Mouse (Mus musculus) liver, embryonic 11.5 days (tissue): ENCODE measurements at regions not wholly inside any gene's neighbourhood (a gene's known extent, or its start where the extent isn't known, plus 50 kb on each side); places are given as distances from the start of the nearest gene placed in this dataset.

Source experiments
- ATAC-seq: fragments of 200-750 bp; cut with Nextera tagmentation; replicated peaks from 2 replicates; pipeline ENCODE4 v1.8.0; 2017; ENCODE audit warnings: moderate number of reproducible peaks, mild to moderate bottlenecking, moderate TSS enrichment, moderate library complexity; ENCODE audit not compliant: low FRiP score
- DNase-seq: peaks from one replicate; pipeline ENCODE4 v3.0.0-alpha.2; 2017; ENCODE audit warnings: low spot score
- H3K27ac ChIP-seq: fragments of 300-500 bp; sonication (generic); 2 replicates; pipeline ENCODE4 v1.5.1; 2014; ENCODE audit warnings: mild to moderate bottlenecking, low read depth, low read length, control low read depth
- H3K27me3 ChIP-seq: fragments of 300-500 bp; sonication (generic); replicated peaks from 2 replicates; pipeline ENCODE4 v1.6.1; 2014; ENCODE audit warnings: low read length, mixed read lengths; ENCODE audit not compliant: control insufficient read depth, insufficient read depth
- H3K36me3 ChIP-seq: fragments of 300-500 bp; sonication (generic); 2 replicates; pipeline ENCODE4 v1.6.1; 2014; ENCODE audit warnings: mild to moderate bottlenecking, low read length, moderate library complexity, mixed read lengths; ENCODE audit not compliant: control insufficient read depth, insufficient read depth
- H3K4me1 ChIP-seq: fragments of 300-500 bp; sonication (generic); replicated peaks from 2 replicates; pipeline ENCODE4 v1.6.1; 2014; ENCODE audit warnings: low read length, mixed read lengths; ENCODE audit not compliant: control insufficient read depth, insufficient read depth
- H3K4me2 ChIP-seq: fragments of 300-500 bp; sonication (generic); 2 replicates; pipeline ENCODE4 v1.6.1; 2014; ENCODE audit warnings: mild to moderate bottlenecking, control low read depth, moderate library complexity
- H3K4me3 ChIP-seq: fragments of 300-500 bp; sonication (generic); 2 replicates; pipeline ENCODE4 v1.5.1; 2014; ENCODE audit warnings: low read depth, low read length, control low read depth
- H3K9ac ChIP-seq: fragments of 300-500 bp; sonication (generic); 2 replicates; pipeline ENCODE4 v1.6.1; 2014; ENCODE audit warnings: low read depth, low read length, control low read depth
- H3K9me3 ChIP-seq: fragments of 300-500 bp; sonication (generic); 2 replicates; pipeline ENCODE4 v1.6.1; 2016; ENCODE audit warnings: low read length, inconsistent platforms, mixed read lengths; ENCODE audit not compliant: control insufficient read depth
- WGBS: fragments of 180-500 bp; shearing (Covaris S2); extraction: QIAGEN DNeasy Blood & Tissue Kit; methylation state at CpG from one replicate; pipeline ENCODE4 v1.1.7; 2014; 5-methylcytosine and 5-hydroxymethylcytosine counted together

DNA sequence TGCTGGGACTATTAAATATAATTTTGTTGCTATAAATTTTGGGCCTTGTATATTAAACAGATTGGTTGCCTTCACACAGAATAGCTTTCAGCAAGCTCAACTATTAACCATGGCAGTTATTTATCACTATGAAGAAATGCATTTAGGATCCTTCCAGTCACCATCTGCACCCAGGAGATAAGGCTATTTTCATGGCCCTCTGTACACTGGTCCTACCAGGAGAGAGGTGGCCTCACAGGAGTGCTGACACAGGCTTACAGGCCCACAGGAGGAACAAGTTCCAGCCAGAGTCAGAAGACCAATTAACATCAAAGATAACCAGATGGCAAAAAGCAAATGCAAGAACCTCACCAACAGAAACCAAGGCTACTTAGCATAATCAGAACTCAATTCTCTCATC is 731.3 kb downstream of the Ryr2 start:
- H3K9me3 ChIP-seq = no peaks in the 10 kb centered on the region
- ATAC-seq = peak; percentile 97
- H3K4me2 ChIP-seq = no peak overlapping the region
- no peaks in the 10 kb centered on the region for H3K4me1 ChIP-seq
- no peak overlapping the region for H3K27ac ChIP-seq
- no peak for DNase-seq
- no peak overlapping the region for H3K9ac ChIP-seq
- H3K27me3 ChIP-seq = no peaks in the 10 kb centered on the region
- no peaks in the 10 kb centered on the region for H3K36me3 ChIP-seq
- H3K4me3 ChIP-seq = no peak overlapping the region

DNA sequence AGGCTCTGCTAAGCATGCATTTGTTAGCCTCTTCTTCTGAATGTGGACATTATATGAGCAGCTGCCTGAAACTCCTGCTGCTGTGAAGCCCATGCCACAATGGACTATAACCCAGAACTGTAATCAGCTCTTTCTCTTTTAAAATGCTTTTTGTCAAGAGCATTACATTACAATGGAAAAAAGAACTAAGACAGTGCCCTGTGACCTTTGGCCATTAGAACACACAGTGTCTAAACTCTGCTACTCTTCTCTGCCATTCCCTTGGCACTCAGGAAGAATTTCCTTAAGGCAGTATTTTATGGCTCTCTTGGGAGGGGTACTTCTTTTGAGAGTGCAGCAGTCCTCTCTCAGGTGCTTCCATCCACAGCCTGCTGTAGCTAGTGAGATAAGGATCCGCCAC is 737.3 kb downstream of the Ryr2 start:
- Histone ChIP-seq H3K27ac (no peak overlapping the region), H3K9ac (no peak overlapping the region), H3K4me1 (no peaks in the 10 kb centered on the region), H3K27me3 (no peaks in the 10 kb centered on the region), H3K9me3 (no peaks in the 10 kb centered on the region), H3K36me3 (no peaks in the 10 kb centered on the region), H3K4me2 (no peak overlapping the region), H3K4me3 (no peak overlapping the region)
- DNase-seq = no peak
- ATAC-seq = no peak
- WGBS = 30% methylated on average over 1 of the region's 1 CpGs

DNA sequence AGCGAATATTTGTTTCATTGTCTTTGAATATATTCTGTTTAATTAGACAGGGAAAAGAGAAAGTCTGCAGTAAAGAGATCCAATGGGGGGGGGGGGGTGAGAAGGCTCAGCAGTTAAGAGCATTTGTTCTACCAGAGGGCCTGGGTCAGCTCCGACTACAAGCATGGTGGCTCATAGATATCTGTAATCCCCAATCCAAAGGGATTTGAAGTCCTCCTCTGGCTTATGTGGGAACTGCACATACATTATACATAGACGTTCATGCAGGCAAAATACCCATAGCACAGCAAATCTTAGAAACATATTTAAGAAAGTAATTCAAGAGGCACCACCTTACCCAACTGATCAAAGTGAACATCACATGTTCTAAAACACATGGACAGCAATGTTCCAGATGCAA is 743.9 kb downstream of the Ryr2 start:
- Histone ChIP-seq H3K9me3 (no peaks in the 10 kb centered on the region), H3K36me3 (no peaks in the 10 kb centered on the region), H3K27me3 (no peaks in the 10 kb centered on the region), H3K4me3 (no peak overlapping the region), H3K4me2 (no peak overlapping the region), H3K4me1 (no peaks in the 10 kb centered on the region), H3K9ac (no peak overlapping the region), H3K27ac (no peak overlapping the region)
- DNase-seq (no peak), ATAC-seq (no peak)
- WGBS = 59% methylated on average over 3 of the region's 3 CpGs

DNA sequence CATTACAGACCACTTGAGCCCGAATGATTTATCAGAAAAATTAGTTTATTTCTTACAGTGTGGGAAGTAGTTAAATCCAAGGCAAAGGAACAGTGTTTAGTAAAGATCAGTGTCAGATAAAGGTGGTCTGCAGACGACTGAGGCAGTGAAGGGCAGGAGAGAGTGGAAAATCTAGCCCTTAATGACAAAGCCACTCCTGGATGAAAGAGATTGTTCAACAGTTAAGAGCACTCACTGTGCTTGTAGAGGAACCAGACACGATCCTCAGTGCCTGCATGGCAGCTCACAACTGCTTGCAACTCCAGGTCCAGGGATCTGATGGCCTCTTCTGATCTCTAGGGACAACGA is 758.3 kb downstream of the Ryr2 start:
- H3K9ac ChIP-seq = no peak overlapping the region
- H3K4me1 ChIP-seq = no peaks in the 10 kb centered on the region
- H3K4me2 ChIP-seq = no peak overlapping the region
- DNase-seq (no peak), ATAC-seq (no peak)
- no peaks in the 10 kb centered on the region for H3K9me3 ChIP-seq
- H3K27me3 ChIP-seq = no peaks in the 10 kb centered on the region
- no peak overlapping the region for H3K4me3 ChIP-seq
- H3K27ac ChIP-seq = no peak overlapping the region
- WGBS = 49% methylated on average over 4 of the region's 4 CpGs
- no peaks in the 10 kb centered on the region for H3K36me3 ChIP-seq

DNA sequence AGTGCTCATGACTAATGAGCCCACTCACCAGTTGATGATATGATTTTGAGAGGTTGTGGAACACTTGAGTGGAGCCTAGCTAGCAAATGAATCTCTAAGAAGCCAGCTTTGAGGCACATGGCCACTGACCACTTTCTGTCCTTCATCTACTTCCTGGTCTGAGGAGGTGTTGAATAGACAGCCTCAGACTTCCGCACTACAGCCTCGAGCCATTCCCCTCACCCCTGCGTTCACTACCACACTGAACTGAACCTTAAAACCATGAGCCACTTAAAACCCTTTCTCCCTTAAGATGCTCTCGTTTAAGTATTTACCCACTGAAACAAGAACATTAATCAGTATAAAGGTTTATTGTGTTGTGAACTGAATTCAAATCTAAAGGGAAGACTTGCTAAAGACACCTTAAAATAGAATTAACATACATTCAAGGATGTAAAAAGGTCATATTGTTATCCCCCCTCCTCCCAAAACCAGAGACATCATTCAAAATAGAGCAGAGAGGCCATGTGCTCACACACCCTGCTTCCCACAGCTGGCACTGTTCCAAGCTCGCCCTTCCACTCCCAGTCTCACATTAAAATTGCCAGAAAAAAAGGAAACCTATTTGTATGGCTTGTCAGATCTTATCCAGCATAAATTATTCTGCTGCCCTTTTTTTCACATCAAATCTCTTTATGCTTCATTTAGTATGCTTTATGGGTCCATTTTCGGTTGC is 758.8 kb downstream of the Ryr2 start:
- Histone ChIP-seq H3K4me1 (no peaks in the 10 kb centered on the region), H3K36me3 (no peaks in the 10 kb centered on the region), H3K4me2 (no peak overlapping the region), H3K9me3 (no peaks in the 10 kb centered on the region), H3K4me3 (no peak overlapping the region), H3K27ac (no peak overlapping the region), H3K9ac (no peak overlapping the region), H3K27me3 (no peaks in the 10 kb centered on the region)
- WGBS = 66% methylated on average over 6 of the region's 6 CpGs
- DNase-seq (no peak), ATAC-seq (no peak)

DNA sequence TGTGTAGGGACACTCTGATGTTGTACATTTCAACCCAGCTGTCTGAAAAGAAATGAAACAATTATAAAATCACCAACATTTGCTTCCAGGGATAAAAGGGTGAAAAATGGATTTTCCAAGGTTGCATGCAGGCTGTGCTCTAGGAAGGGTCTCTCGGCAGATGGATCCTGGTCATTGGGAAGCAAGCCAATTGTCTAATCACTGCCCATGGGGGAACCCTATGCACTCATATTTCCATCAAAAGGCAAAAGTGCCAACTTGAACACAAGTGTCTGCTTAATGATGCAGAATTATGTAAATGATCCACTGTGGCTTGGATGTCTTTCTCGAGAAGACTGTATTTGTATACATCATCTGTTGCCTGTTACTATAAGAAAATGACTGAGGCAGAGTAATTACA is 762.2 kb downstream of the Ryr2 start:
- WGBS = 72% methylated on average over 2 of the region's 2 CpGs

DNA sequence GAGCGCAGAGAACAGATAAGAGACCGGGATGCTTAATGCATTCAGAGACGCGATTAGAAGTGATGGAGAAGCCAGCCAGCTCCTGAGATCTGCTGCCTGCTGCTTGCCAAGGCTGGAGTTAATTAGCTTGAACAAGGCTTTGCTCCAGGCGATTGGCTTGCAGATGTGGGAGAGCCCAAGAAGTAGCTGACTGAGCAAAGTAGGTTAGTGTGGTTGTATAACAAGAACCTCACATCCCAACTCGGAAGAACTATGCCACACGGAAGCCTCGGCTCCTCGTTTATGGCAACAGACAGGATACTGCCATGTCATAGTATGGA is 768.5 kb downstream of the Ryr2 start:
- H3K9ac ChIP-seq = no peak overlapping the region
- H3K36me3 ChIP-seq = no peaks in the 10 kb centered on the region
- no peaks in the 10 kb centered on the region for H3K27me3 ChIP-seq
- ATAC-seq (no peak), DNase-seq (no peak)
- H3K4me2 ChIP-seq = no peak overlapping the region
- H3K4me3 ChIP-seq = no peak overlapping the region
- WGBS = 64% methylated on average over 9 of the region's 9 CpGs
- H3K27ac ChIP-seq = no peak overlapping the region
- no peaks in the 10 kb centered on the region for H3K9me3 ChIP-seq
- H3K4me1 ChIP-seq = no peaks in the 10 kb centered on the region

More for the DNA sequence above, 762.2 kb downstream of the Ryr2 start:
- DNase-seq (no peak), ATAC-seq (no peak)
- no peaks in the 10 kb centered on the region for H3K4me1 ChIP-seq
- H3K27me3 ChIP-seq = no peaks in the 10 kb centered on the region
- no peaks in the 10 kb centered on the region for H3K9me3 ChIP-seq
- no peak overlapping the region for H3K9ac ChIP-seq
- no peak overlapping the region for H3K4me3 ChIP-seq
- no peak overlapping the region for H3K4me2 ChIP-seq
- H3K27ac ChIP-seq = no peak overlapping the region
- H3K36me3 ChIP-seq = no peaks in the 10 kb centered on the region

DNA sequence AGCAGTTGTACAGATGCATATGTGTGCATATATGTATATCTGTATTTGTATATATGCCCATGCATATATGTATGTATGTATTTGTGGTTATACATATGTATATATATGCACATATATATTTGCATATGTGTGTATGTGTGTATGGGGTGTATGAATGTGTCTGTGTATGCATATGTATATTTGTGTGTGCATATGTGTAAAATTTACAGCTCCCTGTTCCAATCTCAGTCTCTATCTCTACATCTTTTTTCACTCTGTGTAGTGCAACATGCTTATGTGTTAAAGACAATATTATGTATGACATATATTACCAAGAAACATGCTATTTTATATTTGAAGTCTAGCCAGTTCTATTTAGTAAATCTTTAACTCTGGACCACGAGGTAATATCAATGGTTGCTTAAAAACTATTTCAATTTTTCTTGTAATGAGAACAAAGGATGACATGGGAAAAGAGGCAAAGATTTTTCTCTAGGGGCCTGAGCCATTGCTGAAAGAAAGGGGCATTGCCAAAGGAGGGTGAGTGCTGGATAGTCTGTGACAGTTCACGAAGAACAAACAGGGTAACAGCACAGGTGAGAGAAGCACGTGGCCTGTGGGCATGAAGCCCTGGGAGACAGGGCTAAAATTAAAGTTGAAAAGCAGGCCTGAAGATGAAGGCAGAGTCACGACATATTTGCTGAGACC is 769.0 kb downstream of the Ryr2 start:
- no peak overlapping the region for H3K4me2 ChIP-seq
- H3K9ac ChIP-seq = no peak overlapping the region
- no peaks in the 10 kb centered on the region for H3K9me3 ChIP-seq
- no peak overlapping the region for H3K4me3 ChIP-seq
- H3K36me3 ChIP-seq = no peaks in the 10 kb centered on the region
- no peaks in the 10 kb centered on the region for H3K27me3 ChIP-seq
- no peak overlapping the region for H3K27ac ChIP-seq
- ATAC-seq (no peak), DNase-seq (no peak)
- no peaks in the 10 kb centered on the region for H3K4me1 ChIP-seq
- WGBS = 51% methylated on average over 4 of the region's 4 CpGs

DNA sequence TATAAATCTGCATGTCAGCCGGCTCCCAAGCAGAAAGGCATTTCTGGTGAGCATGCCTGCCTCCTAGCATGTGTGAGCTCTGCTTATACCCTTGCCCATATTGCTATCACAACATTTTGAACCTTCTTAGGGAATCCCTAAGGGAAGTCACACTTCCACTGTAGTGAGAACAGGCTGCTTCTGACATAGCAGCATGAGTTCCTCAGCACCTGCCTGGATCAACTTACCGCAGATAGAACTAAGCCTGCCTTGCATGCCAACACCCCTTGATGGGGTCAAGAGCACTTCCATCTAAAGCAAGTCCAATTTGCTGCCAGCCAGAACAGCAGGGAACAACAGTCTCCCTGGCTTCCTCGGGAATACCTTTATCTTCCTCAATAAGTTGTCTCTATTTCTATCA is 769.8 kb downstream of the Ryr2 start:
- no peaks in the 10 kb centered on the region for H3K27me3 ChIP-seq
- no peaks in the 10 kb centered on the region for H3K36me3 ChIP-seq
- H3K4me1 ChIP-seq = no peaks in the 10 kb centered on the region
- no peak overlapping the region for H3K27ac ChIP-seq
- no peak for DNase-seq
- H3K9ac ChIP-seq = no peak overlapping the region
- no peak overlapping the region for H3K4me3 ChIP-seq
- no peaks in the 10 kb centered on the region for H3K9me3 ChIP-seq
- no peak for ATAC-seq
- H3K4me2 ChIP-seq = no peak overlapping the region
- 67% methylated on average over 3 of the region's 3 CpGs for WGBS
